Mouse (Mus musculus): Measurements from ENCODE around the gene Zbtb20.

The Zbtb20 gene

DNA sequence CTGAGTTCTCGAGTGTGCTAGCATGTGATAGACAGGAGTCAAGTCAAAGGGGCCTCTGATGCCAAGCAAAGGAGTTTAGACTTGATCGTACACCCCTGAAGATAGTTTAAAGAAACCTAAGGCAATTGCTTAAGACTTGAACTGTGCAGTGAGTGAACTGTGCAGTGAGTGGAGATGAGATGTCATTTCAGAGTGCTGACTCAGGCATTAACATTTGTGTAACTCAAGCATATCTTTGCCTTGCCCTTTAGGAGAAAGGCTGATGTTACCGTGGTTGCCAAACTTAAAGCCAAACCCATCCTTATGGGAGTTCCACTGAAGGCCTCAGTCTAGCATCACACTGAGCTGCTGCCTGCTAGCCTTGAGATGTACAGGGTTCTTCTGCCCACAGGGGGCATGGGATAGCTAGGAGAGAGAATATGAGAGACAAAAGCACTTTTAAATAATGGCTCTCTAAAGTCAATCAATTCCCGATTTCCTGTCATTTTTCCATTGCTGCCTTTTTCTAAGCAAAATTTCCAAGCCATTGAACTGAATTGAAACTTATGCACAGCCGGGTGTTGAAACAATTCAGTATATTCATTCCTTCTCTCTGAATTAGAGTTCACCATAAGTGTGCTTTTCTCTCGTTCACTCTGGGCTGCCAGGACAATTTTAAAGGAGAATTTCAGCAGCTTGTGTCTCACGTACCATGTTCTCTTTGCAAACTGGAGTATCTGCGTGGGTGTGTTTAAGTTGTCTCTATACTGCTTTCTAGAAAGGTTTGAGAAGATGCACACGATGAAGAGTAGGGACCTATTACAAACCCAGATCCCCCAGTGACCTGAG, 590.5 kb downstream of the Zbtb20 start:
- DNase-seq (ENCODE audit: low read depth, low spot score) = no peak
- Histone ChIP-seq H3K36me3 (ENCODE audit: control insufficient read depth, insufficient read depth, low read length, poor library complexity, severe bottlenecking) (no peaks in the 10 kb centered on the region), H3K27me3 (ENCODE audit: control insufficient read depth, insufficient read depth, low read length, poor library complexity, severe bottlenecking) (no peaks in the 10 kb centered on the region)

DNA sequence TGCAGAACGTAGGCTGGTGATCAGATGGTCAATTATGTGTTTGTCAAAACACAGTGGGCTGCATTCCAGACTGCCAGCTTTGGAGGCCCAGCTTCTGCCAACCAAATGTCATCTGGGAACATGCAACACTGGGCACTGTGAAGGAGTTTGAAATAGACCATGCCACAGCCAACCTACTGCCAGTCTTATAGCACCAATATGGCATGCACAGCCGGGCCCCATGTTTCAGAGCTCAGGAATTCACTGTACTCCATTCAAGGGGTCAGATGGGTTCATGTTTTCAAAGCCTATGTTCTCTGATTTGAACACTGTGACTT, 591.0 kb downstream of the Zbtb20 start:
- no peak for DNase-seq (ENCODE audit: low read depth, low spot score)
- Histone ChIP-seq H3K27me3 (ENCODE audit: control insufficient read depth, insufficient read depth, low read length, poor library complexity, severe bottlenecking) (no peaks in the 10 kb centered on the region), H3K36me3 (ENCODE audit: control insufficient read depth, insufficient read depth, low read length, poor library complexity, severe bottlenecking) (no peaks in the 10 kb centered on the region)

DNA sequence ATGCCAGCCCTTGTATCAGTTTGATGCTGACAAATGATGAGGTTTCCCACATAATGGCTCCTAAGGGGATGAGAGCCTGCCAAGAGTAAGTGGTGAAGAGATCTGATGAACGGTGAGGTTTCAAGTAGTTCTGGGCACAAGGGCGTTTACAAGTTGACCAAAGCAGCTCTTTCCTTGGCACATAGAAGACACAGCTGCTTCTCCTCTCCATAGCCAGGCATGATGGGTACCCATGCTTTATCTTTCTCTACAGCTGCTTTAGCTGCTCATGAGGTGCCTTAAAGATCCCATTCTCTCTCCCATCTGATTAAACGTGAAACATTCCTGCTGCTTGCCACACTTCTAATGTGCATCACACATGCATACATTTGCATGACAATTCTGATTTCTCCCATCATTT, 595.4 kb downstream of the Zbtb20 start:
- Histone ChIP-seq H3K27me3 (ENCODE audit: control insufficient read depth, insufficient read depth, low read length, poor library complexity, severe bottlenecking) (no peaks in the 10 kb centered on the region), H3K36me3 (ENCODE audit: control insufficient read depth, insufficient read depth, low read length, poor library complexity, severe bottlenecking) (no peaks in the 10 kb centered on the region)
- no peak for DNase-seq (ENCODE audit: low read depth, low spot score)

DNA sequence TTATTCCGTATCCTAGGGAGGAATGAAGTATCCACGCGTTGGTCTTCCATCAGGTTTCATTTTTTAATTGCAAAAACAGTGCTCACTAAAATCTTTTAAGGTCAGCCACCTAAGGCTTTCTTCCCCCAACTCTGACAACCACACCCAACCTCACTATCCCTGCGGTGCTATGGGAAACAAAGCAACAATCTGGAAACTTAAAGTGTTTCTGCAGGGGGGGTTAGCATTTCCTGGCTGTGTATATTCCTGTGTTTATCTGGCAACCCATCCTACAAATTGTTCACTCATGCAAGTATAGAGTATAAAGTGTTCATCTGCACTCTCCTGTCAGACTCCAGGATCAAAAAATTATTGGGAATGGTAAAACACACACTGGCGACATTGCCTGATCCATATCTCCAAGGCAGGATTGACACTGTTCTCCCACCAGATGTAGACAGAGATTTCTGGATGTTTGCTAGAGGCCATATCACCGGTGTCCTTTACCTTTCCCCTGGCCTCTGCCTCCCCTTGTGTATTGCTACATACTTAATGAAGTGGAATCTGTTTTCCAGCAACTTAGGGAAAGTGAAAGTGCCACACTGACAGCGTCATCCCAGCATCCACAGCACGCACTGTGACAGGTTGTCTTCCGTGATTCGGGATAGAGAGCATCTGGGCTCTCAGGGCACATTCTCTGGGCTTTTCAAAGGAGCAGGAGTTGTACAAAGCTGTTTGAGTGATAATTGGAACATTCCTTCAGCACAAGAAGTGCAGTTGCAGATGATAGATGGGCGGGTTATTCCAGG, 599.5 kb downstream of the Zbtb20 start:
- Histone ChIP-seq H3K27me3 (ENCODE audit: control insufficient read depth, insufficient read depth, low read length, poor library complexity, severe bottlenecking) (no peaks in the 10 kb centered on the region), H3K36me3 (ENCODE audit: control insufficient read depth, insufficient read depth, low read length, poor library complexity, severe bottlenecking) (no peaks in the 10 kb centered on the region)
- DNase-seq (ENCODE audit: low read depth, low spot score) = no peak

DNA sequence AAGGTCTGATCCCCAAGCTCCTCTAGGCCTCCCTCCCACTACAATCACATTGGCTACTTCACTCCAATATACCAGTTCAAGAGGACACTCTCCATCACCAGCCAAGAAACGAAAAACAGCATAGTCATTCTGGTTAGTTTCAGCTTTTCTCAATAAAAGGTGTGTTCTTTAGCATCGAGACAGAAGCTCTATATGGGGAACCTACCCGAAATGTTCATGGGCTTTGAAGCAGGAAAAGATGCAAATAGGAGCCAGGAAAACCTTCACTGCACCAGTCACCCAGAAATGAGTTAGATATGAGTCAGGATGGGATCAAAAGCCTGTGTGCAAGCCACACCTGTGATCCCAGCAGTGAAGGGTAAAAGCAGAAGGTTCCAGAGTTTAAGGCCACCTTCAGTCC, 601.2 kb downstream of the Zbtb20 start:
- no peaks in the 10 kb centered on the region for H3K36me3 ChIP-seq (ENCODE audit: control insufficient read depth, insufficient read depth, low read length, poor library complexity, severe bottlenecking)

DNA sequence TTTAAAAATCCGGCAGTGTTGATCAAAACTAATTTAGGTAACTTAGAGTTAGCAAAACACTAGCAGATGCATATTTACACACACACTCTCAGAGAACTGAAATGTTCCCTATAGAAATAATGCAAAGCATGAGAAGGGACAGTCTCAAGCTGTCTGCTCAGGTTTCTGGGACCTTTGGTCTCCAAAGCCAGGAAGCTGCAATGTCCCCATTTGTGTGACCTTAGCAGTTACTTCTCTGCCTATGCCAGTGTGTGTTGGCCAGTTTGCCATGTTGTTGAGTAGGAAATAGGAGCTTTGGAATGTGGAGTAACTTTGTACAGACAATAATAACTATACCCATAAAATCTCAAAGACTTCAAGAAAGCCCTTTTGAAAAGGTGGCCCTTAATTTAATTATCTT, 602.7 kb downstream of the Zbtb20 start:
- no peak for DNase-seq (ENCODE audit: low read depth, low spot score)
- H3K27me3 ChIP-seq (ENCODE audit: control insufficient read depth, insufficient read depth, low read length, poor library complexity, severe bottlenecking) = no peaks in the 10 kb centered on the region
- no peaks in the 10 kb centered on the region for H3K36me3 ChIP-seq (ENCODE audit: control insufficient read depth, insufficient read depth, low read length, poor library complexity, severe bottlenecking)

More for the DNA sequence above, 601.2 kb downstream of the Zbtb20 start:
- H3K27me3 ChIP-seq (ENCODE audit: control insufficient read depth, insufficient read depth, low read length, poor library complexity, severe bottlenecking) = no peaks in the 10 kb centered on the region
- DNase-seq (ENCODE audit: low read depth, low spot score) = no peak

DNA sequence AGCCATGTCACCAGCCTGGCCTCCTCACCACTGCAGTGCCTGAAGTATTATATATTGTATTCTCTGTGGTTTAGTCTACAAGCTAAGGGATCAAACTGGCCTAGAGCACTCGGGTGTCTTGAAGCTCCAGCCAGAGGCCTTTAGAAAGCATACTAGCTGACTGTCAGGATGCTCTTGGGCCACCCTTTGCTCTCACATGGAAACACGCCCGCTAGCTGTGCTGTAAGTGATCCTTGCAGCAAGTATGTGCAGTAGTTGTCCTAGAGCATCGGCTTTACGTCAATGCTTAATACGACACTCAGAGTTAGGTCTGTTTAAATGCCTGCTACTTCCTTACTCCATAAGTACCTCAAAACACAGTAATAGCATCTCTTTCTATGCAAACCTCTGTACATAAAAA, 604.9 kb downstream of the Zbtb20 start:
- H3K36me3 ChIP-seq (ENCODE audit: control insufficient read depth, insufficient read depth, low read length, poor library complexity, severe bottlenecking) = no peaks in the 10 kb centered on the region
- DNase-seq (ENCODE audit: low read depth, low spot score) = no peak
- H3K27me3 ChIP-seq (ENCODE audit: control insufficient read depth, insufficient read depth, low read length, poor library complexity, severe bottlenecking) = no peaks in the 10 kb centered on the region

DNA sequence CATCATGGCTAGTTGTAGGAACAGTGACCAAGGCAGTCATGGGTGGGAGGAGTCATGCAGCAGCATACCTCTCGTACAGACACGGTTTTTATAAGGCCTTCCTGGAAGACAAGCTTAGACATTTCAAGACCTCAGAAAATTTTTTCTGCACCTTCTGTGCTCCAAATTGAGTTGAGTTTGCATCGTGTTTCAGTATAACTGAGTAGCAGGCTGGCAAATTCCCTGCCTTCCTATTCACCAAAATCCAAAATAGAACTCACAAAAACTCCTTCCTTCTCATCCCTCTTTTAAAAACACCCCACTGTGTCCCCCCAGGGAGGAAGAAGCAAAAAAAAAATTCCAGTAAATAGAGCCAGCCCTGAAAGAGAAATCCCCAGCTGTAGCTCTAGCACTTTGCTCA, 606.4 kb downstream of the Zbtb20 start:
- no peak for DNase-seq (ENCODE audit: low read depth, low spot score)
- H3K27me3 ChIP-seq (ENCODE audit: control insufficient read depth, insufficient read depth, low read length, poor library complexity, severe bottlenecking) = no peaks in the 10 kb centered on the region

DNA sequence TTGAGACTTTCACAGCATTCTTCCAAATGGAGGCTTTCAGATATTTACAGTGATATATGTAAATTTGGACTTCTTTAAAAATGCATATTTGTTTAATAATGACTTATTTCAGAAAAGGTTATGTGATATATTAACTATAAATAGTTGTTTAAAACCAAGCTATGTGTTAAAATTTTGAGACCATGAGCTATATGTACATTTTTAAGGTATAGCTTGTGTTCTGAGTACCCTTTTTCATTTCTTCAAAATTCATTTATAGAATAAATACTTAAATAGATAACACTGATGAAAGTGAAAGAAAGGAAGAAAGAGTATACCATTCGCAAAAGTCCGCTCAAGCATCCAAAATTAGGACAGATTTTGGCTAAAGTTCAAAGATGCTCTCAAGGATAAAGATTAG, 607.1 kb downstream of the Zbtb20 start:
- H3K27me3 ChIP-seq (ENCODE audit: control insufficient read depth, insufficient read depth, low read length, poor library complexity, severe bottlenecking) = no peaks in the 10 kb centered on the region
- H3K36me3 ChIP-seq (ENCODE audit: control insufficient read depth, insufficient read depth, low read length, poor library complexity, severe bottlenecking) = no peaks in the 10 kb centered on the region
- DNase-seq (ENCODE audit: low read depth, low spot score) = no peak

More for the DNA sequence above, 606.4 kb downstream of the Zbtb20 start:
- no peaks in the 10 kb centered on the region for H3K36me3 ChIP-seq (ENCODE audit: control insufficient read depth, insufficient read depth, low read length, poor library complexity, severe bottlenecking)

DNA sequence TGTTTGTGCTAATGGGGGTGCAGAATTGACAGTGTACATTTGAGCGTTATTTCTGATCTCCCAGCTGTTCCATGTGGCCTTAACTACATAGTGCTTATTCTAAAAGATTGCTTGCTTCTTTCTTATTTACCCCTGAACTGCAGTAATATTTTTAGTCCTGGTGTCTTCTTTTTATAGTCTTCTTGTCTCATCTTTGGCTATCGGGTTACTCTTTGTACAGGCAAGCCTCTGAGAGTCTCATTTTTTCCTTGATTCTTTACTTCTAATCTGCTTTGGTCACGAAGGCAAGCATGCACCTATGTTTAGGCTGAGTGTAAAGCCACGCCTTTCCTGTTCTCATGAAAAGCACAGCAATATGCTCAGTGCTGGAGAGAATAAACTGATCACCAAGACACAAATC, 608.7 kb downstream of the Zbtb20 start:
- Histone ChIP-seq H3K27me3 (ENCODE audit: control insufficient read depth, insufficient read depth, low read length, poor library complexity, severe bottlenecking) (no peaks in the 10 kb centered on the region), H3K36me3 (ENCODE audit: control insufficient read depth, insufficient read depth, low read length, poor library complexity, severe bottlenecking) (no peaks in the 10 kb centered on the region)
- no peak for DNase-seq (ENCODE audit: low read depth, low spot score)

DNA sequence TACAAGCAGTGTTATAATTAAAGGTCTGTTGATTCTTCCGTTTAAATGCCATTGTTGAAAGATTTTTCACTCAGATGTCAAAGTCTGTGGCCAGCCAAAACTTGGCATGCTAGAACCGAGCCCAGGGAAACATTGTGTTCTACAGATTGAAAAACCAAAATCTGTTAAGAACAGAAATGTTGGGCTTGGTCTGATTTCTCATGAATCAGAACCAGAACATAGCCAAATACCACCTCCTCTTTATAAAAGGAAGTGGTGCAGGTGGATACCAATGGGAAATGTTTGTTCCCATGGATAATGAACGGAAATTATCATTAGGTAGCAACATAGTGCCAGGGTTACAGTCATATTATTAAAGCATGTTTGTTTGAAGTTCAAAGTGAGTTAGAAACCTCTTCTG, 613.7 kb downstream of the Zbtb20 start:
- no peaks in the 10 kb centered on the region for H3K27me3 ChIP-seq (ENCODE audit: control insufficient read depth, insufficient read depth, low read length, poor library complexity, severe bottlenecking)
- DNase-seq (ENCODE audit: low read depth, low spot score) = no peak

DNA sequence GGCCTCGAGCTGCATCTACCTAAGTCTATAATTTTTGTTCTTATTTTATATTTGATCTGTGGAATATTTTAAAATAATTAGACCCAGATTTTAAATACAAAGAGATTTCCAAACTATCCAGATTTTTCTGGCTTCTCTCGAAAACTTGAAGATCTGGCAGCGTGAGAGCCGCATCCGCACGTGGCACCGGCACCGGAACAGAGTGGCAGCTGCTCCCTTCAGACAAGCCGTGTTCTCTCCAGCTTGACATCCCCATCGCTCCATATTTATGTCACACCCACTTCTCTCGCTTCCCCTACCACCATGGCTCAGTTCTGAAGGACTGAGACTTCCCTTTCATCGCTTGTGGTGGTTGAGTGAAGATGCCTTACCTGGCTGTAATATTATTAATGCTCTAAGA, 614.3 kb downstream of the Zbtb20 start:
- no peaks in the 10 kb centered on the region for H3K36me3 ChIP-seq (ENCODE audit: control insufficient read depth, insufficient read depth, low read length, poor library complexity, severe bottlenecking)
- H3K27me3 ChIP-seq (ENCODE audit: control insufficient read depth, insufficient read depth, low read length, poor library complexity, severe bottlenecking) = no peaks in the 10 kb centered on the region
- no peak for DNase-seq (ENCODE audit: low read depth, low spot score)

More for the DNA sequence above, 613.7 kb downstream of the Zbtb20 start:
- H3K36me3 ChIP-seq (ENCODE audit: control insufficient read depth, insufficient read depth, low read length, poor library complexity, severe bottlenecking) = no peaks in the 10 kb centered on the region

DNA sequence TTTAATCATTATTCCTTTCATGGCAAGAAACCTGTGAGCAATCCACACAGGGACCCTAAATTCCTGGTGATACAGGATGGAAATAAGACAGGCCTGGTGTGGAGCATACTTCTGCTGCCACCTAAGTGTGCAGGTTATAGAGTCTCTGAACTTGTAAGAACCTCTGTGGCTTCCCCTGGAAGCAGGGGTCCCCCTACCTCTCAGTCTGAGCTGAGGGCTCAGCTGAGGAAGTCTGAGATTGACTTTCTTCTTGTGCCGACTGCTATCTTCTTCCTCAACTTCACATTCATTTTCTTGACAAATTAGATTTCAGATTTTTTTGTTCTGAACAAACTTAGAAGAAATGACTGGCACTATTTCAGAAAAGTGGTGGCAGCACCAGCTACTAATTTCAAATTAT, 617.2 kb downstream of the Zbtb20 start:
- Histone ChIP-seq H3K36me3 (ENCODE audit: control insufficient read depth, insufficient read depth, low read length, poor library complexity, severe bottlenecking) (no peaks in the 10 kb centered on the region), H3K27me3 (ENCODE audit: control insufficient read depth, insufficient read depth, low read length, poor library complexity, severe bottlenecking) (no peaks in the 10 kb centered on the region)
- DNase-seq (ENCODE audit: low read depth, low spot score) = no peak

DNA sequence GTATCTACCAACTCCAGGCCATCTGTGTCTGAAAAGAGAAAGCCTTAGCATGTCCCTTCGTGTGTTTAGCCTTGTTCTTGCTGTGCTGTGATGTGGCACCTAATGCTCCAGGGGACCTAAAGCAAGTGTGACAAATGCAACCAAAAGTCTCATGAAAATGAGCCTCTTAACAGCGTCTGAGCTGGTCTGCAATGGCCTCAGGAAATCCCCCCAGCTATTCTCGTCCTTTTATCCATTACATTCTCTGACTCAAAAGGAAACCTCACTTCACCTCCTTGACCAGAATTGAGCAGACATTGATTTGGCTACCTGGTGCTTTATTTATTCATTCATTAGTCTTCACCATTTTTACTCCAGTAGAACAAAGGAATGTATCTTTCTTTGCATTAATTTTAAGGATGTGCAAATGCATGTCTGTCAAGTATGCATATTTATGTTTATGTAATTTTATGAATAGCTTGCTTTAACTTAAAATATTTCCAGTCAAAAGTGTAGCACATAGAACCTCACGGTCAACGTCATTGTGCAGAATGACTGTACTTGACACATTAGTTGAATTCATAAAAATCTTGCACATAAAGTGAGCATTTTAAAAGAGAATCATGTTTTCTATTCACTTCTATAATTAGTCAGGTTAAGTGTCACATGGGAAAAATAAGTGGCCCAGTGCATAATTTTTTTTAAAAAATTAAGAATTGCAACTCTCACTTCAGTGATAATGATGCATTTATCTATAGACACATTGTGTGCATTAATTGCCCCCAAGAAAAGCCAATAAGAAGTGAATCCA, 618.1 kb downstream of the Zbtb20 start:
- no peak for DNase-seq (ENCODE audit: low read depth, low spot score)
- no peaks in the 10 kb centered on the region for H3K27me3 ChIP-seq (ENCODE audit: control insufficient read depth, insufficient read depth, low read length, poor library complexity, severe bottlenecking)
- H3K36me3 ChIP-seq (ENCODE audit: control insufficient read depth, insufficient read depth, low read length, poor library complexity, severe bottlenecking) = no peaks in the 10 kb centered on the region

Data from splenic B cell, adult 2 months (primary cell).